Mouse (Mus musculus) frontal cortex, adult 2 months (tissue): Measurements from ENCODE around the gene Arid5a. TPM values are rescaled to one million over a fixed set of nuclear protein-coding genes. Genes with fewer than 3 reads are reported as not detected.

ENCODE experiments used
- polyA plus RNA-seq: library from polyadenylated mRNA; depleted of rRNA; stranded (reverse); fragments of >200 nt; gene quantifications from 2 replicates; pipeline ENCODE4 v1.2.3, GENCODE M21; 2012; rRNA removed

The Arid5a gene
- polyA plus RNA-seq, 1 experiment, result 9.0 TPM

Other genes starting within 250 kb of the Arid5a start
- 44.8 and 44.9 TPM in 2 replicates for gene Hs6st1, start 239.3 kb upstream of the Arid5a start, polyA plus RNA-seq
- gene Uggt1, start 63.0 kb upstream of the Arid5a start, polyA plus RNA-seq, result 23.4 and 25.2 TPM in 2 replicates
- 0.97 and 1.1 TPM in 2 replicates for gene Neurl3, start 33.1 kb upstream of the Arid5a start, polyA plus RNA-seq
- gene Kansl3, start 61.4 kb downstream of the Arid5a start, polyA plus RNA-seq, result 65.5 and 65.8 TPM in 2 replicates
- gene Fer1l5, start 64.6 kb downstream of the Arid5a start, polyA plus RNA-seq, result 0.29 and 0.36 TPM in 2 replicates
- gene Lman2l, start 137.5 kb downstream of the Arid5a start, polyA plus RNA-seq, result 39.1 and 39.6 TPM in 2 replicates
- 7.9 and 8.6 TPM in 2 replicates for gene Cnnm4, start 163.9 kb downstream of the Arid5a start, polyA plus RNA-seq
- gene Cnnm3, start 204.1 kb downstream of the Arid5a start, polyA plus RNA-seq, result 26.6 and 27.1 TPM in 2 replicates
- 9.5 and 11.5 TPM in 2 replicates for gene Ankrd23, start 229.2 kb downstream of the Arid5a start, polyA plus RNA-seq
- gene Gm42417, start 231.7 kb downstream of the Arid5a start, polyA plus RNA-seq, result 0.04 TPM in 1 of 2 replicates, not detected in the other
- 16.2 and 17.7 TPM in 2 replicates for gene Ankrd39, start 239.7 kb downstream of the Arid5a start, polyA plus RNA-seq